Mouse (Mus musculus) limb, embryonic 15.5 days (tissue): Measurements from ENCODE around the gene Syngr4. TPM values are rescaled to one million over a fixed set of nuclear protein-coding genes. Genes with fewer than 3 reads are reported as not detected.
A peak's percentile ranks its signal among the peaks of the same experiment; 100 is the strongest.

Experiments
- ATAC-seq: fragments of 200-750 bp; cut with Nextera tagmentation; 2 replicates; pipeline ENCODE4 v1.8.0; 2017; ENCODE audit warnings: low read depth, moderate TSS enrichment; ENCODE audit not compliant: insufficient number of reproducible peaks, low FRiP score, low TSS enrichment
- H3K27ac ChIP-seq: fragments of 300-500 bp; sonication (generic); 2 replicates; pipeline ENCODE4 v1.5.1; 2015; ENCODE audit warnings: moderate library complexity, mild to moderate bottlenecking, inconsistent platforms
- H3K27me3 ChIP-seq: fragments of 300-500 bp; sonication (generic); 2 replicates; pipeline ENCODE4 v1.6.1; 2015; ENCODE audit warnings: inconsistent platforms
- H3K36me3 ChIP-seq: fragments of 300-500 bp; sonication (generic); 2 replicates; pipeline ENCODE4 v1.6.1; 2015; ENCODE audit warnings: inconsistent platforms
- H3K4me1 ChIP-seq: fragments of 300-500 bp; sonication (generic); 2 replicates; pipeline ENCODE4 v1.6.1; 2015; ENCODE audit warnings: inconsistent platforms
- H3K4me2 ChIP-seq: fragments of 300-500 bp; sonication (generic); 2 replicates; pipeline ENCODE4 v1.6.1; 2015; ENCODE audit warnings: mild to moderate bottlenecking, inconsistent platforms
- H3K4me3 ChIP-seq: fragments of 300-500 bp; sonication (generic); 2 replicates; pipeline ENCODE4 v1.5.1; 2015; ENCODE audit warnings: mild to moderate bottlenecking, inconsistent platforms
- H3K9ac ChIP-seq: fragments of 300-500 bp; sonication (generic); 2 replicates; pipeline ENCODE4 v1.6.1; 2015; ENCODE audit warnings: inconsistent platforms
- H3K9me3 ChIP-seq: fragments of 300-500 bp; sonication (generic); 2 replicates; pipeline ENCODE4 v1.6.1; 2016; ENCODE audit warnings: inconsistent platforms
- WGBS: fragments of 180-500 bp; shearing (Covaris S2); methylation state at CpG from one replicate; pipeline ENCODE4 v1.1.7; 2015; 5-methylcytosine and 5-hydroxymethylcytosine counted together
- polyA plus RNA-seq: library from polyadenylated mRNA; unstranded; fragments of >200 nt; fragmentation: Nextera tagmentation; extraction: Ambion mirVana; gene quantifications from 2 replicates; pipeline ENCODE4 v1.2.1, GENCODE M21; 2015

Syngr4 gene
- polyA plus RNA-seq, 1 experiment from 2014 or later, result 0.49 TPM

DNA sequence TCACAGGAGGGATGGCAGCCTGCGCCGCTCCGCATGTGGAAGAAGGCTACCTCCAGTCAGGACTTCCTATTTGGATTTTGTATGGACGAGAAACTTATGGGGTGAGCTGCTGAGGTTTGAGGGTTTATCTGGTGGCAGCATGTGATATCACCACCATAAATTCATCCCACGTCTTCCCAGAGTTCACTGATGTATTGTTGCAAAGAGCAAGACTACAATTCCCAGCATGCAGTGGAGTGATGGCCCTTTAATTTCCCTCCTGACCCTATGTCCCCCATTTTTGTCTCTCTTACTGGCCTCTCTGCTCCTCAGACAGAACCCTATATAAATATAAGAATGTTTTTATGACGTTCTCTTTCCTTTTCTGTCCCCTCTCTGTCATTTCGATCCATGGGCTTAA lies 33.7 kb downstream of the Syngr4 start:
- Histone ChIP-seq H3K9ac (no peak overlapping the region), H3K27me3 (peaks cover 19% of the 10 kb centered on the region), H3K36me3 (no peaks in the 10 kb centered on the region), H3K9me3 (no peaks in the 10 kb centered on the region), H3K4me2 (no peak overlapping the region), H3K4me3 (no peak overlapping the region), H3K4me1 (peaks cover 18% of the 10 kb centered on the region), H3K27ac (no peak overlapping the region)
- ATAC-seq, result no peak
- WGBS, result 87% methylated on average over 7 of the region's 7 CpGs

DNA sequence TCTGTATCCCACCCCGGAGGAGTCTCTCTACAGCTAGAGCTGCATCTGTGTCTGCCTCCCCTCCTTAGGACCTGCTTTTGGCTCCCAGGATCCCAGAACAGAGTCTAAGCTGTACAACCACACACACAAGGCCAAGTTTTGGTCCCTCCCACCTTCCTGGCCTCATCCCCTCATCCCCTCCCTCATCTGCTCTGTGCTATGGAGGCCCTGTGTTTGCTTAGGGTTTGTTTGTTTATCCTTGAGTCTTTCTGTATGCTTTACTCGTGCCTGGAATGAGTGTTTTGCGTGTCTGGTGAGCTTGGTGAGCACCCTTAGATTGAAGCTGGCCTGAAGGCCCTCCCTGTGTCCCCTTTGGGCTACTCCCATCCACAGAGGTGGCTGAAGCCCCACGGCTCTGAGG lies 37.5 kb downstream of the Syngr4 start:
- H3K27me3 ChIP-seq, result peaks cover 39% of the 10 kb centered on the region
- no peaks in the 10 kb centered on the region for H3K9me3 ChIP-seq
- H3K27ac ChIP-seq, result no peak overlapping the region
- no peak overlapping the region for H3K9ac ChIP-seq
- no peak for ATAC-seq
- H3K36me3 ChIP-seq, result no peaks in the 10 kb centered on the region
- peaks cover 17% of the 10 kb centered on the region for H3K4me1 ChIP-seq
- WGBS, result 55% methylated on average over 4 of the region's 4 CpGs
- no peak overlapping the region for H3K4me3 ChIP-seq
- H3K4me2 ChIP-seq, result no peak overlapping the region

DNA sequence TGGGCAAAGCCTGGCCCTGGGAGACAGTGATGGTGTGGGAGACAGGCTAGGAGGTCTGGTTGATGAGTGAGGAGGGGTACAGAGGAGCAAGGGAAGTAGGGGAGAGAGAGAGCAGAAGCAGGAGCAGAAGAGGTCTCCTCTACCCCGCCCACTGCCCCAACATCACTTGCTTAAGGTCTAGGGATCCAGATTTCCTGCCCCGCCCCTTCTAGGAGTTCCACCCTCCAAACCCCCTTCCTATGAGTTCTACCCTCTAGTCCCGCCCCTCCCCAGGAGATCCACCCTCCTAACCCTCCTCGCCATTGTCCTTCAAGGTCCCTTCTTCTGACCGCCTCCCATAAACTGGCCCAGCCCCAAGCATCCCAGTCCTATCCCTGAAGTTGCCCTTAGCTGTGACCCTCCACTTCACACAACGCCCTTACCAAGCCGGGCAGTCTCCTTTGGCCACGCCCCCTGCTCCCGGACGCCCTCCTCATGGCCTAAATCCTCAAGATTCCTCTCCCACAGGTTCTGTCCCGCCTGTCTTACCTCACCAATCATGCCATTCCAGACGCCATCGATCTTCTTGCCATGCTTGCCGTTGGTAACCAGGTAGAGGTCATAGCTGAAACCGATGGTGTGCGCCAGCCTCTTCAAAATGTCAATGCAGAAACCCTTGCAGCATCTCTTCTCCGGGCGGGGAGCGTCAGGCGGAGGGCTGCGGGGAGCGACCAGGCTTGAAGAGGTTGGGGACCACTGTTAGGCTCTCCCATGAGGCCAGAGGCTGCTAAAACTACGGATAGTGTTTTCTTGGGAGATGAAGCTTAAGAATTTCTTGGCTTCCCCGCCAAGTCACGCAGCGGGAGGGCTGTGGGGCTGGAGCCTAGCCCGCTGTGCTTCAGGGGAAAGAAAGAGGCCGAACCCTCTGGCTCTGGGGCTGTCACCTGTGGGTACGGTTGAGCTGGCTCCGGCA lies 39.3 kb downstream of the Syngr4 start:
- WGBS, result 2% methylated on average over 29 of the region's 30 CpGs
- no peaks in the 10 kb centered on the region for H3K36me3 ChIP-seq
- peak overlapping the region; percentile 42 for H3K4me3 ChIP-seq
- H3K9ac ChIP-seq, result peak overlapping the region; percentile 20; the same call in 1 of the 2 replicates
- no peak; the same call in 1 of the 2 replicates for ATAC-seq
- H3K27me3 ChIP-seq, result peaks cover 39% of the 10 kb centered on the region
- H3K4me1 ChIP-seq, result peaks cover 17% of the 10 kb centered on the region
- H3K4me2 ChIP-seq, result peak overlapping the region; percentile 67
- no peaks in the 10 kb centered on the region for H3K9me3 ChIP-seq
- H3K27ac ChIP-seq, result no peak overlapping the region

DNA sequence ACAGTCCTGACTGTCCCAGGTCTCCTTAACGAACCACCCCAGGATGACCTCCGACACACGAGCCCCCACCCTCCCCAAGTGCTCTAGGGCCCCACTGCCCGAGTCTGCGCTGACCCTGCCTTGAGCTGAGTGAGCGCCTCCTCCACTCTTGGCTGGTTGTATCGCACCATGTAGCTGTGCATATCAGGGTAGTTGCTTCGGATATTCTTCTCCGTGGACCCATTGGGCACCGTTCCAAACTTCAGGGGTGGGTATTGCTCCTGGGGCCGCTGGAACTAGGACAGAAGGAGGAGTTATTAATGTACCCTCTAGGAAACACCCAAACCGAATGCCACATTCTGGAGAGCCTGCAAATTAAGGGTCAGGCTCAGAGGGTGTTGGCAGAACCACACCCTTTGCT lies 43.4 kb downstream of the Syngr4 start:
- Histone ChIP-seq H3K36me3 (no peaks in the 10 kb centered on the region), H3K4me3 (no peak overlapping the region), H3K4me2 (no peak overlapping the region), H3K4me1 (peaks cover 20% of the 10 kb centered on the region), H3K9me3 (no peaks in the 10 kb centered on the region), H3K27ac (no peak overlapping the region), H3K9ac (no peak overlapping the region), H3K27me3 (peaks cover 24% of the 10 kb centered on the region)
- 74% methylated on average over 12 of the region's 12 CpGs for WGBS
- no peak for ATAC-seq

DNA sequence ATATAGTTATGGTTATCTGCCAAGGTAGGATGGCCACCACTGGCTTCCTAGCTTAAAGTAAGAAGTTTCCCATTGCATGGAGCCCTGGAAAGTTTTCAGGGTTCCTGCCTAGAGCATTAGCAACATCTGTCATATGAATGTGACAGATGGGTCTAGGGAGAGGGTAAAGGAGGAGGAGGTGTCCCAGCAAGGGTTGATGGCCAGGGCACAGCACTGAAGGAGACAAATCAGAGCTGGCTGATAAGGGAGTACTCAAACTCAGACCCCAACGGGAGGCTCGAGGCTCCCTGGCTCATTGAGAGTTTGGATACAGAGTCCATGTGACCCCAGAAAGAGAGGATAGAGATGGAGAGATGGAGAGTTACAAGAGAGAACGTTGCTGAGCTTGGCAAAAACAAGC lies 45.9 kb downstream of the Syngr4 start:
- no peak overlapping the region for H3K4me3 ChIP-seq
- WGBS, result 68% methylated on average over 3 of the region's 3 CpGs
- peaks cover 10% of the 10 kb centered on the region; the same call in 1 of the 2 replicates for H3K27me3 ChIP-seq
- H3K4me2 ChIP-seq, result no peak overlapping the region
- no peaks in the 10 kb centered on the region for H3K9me3 ChIP-seq
- H3K4me1 ChIP-seq, result 0 out of 2 replicates have a peak, but pooled peaks cover 5% of the 10 kb centered on the region
- H3K27ac ChIP-seq, result no peak overlapping the region
- H3K9ac ChIP-seq, result no peak overlapping the region
- no peak for ATAC-seq
- H3K36me3 ChIP-seq, result no peaks in the 10 kb centered on the region

DNA sequence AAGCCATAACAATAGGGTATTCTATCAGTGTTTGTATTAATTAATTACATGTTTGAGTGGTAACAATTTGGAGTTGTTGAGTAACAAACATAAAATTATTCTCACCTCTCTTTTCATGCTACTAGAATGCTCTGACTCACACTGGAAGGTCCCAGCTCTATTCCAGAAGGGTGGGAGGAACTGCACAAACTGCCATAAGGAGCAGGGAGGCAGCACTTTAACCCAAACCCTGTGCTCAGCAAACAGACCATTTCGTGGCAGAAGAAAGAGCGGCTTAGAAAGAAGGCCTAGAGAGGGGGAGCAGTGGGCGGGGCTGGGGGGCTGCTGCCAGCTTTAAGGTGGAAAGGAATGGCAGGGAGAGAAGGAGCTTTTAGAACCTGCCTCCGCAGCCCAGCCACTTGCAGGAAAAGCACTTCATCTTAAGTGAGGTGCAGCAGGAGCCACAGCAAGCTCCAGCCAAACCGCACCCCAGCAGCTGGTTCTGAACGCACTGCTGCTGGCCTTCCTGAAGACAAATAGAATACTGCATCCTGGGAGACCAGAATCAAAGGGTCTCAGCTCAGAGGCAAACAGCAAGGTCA lies 48.0 kb downstream of the Syngr4 start:
- H3K27ac ChIP-seq, result no peak overlapping the region
- 16% methylated on average over 6 of the region's 6 CpGs for WGBS
- H3K4me2 ChIP-seq, result no peak overlapping the region
- no peak overlapping the region for H3K9ac ChIP-seq
- no peak overlapping the region for H3K4me3 ChIP-seq
- no peaks in the 10 kb centered on the region for H3K9me3 ChIP-seq
- 0 out of 2 replicates have a peak, but pooled peaks cover 5% of the 10 kb centered on the region for H3K4me1 ChIP-seq
- H3K27me3 ChIP-seq, result peaks cover 3% of the 10 kb centered on the region; the same call in 1 of the 2 replicates
- no peak for ATAC-seq
- H3K36me3 ChIP-seq, result no peaks in the 10 kb centered on the region

DNA sequence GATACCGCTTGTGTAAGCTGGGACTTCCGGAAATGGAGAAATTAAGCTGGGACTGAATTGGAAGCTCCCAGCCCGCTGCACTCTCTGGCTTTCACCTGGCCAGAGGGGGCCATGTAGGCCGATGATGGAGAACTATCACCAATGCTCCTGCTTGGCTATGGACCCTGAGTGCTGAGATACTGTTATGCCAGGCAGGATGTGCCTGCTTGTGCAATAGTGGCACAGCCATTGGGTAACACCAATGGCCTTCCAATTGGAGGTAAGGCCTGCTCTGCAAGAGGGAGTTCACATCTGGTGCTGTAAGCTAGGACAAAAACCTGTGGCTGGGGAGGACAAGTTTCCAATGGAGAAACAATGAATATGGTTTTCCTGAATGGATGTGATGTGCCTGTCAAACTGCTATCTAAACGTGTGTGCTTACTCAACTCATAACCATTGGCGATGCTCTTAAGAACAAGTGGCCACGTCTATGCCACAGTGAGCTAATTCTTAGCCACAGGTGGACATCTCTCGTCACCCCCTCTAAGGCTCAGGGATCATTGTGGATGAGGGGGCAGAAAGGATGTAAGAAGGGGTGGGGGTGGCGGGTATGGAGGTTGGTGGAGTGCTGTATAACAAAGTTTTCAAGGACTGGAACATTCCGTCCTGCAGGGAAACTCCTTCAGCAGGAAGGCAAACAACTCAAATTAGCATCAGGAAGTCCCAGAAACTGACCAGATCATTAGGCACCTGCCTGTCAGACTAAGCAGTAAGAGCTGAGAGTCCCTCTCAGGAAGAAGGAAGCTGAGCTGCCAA lies 53.4 kb downstream of the Syngr4 start:
- no peak overlapping the region for H3K9ac ChIP-seq
- no peaks in the 10 kb centered on the region for H3K36me3 ChIP-seq
- ATAC-seq, result no peak
- H3K4me3 ChIP-seq, result no peak overlapping the region
- no peaks in the 10 kb centered on the region for H3K4me1 ChIP-seq
- H3K27ac ChIP-seq, result no peak overlapping the region
- H3K27me3 ChIP-seq, result peaks cover 27% of the 10 kb centered on the region
- H3K9me3 ChIP-seq, result no peaks in the 10 kb centered on the region
- WGBS, result 84% methylated on average over 10 of the region's 10 CpGs
- no peak overlapping the region for H3K4me2 ChIP-seq

Other genes starting within 250 kb of the Syngr4 start
- 7.7 and 8.0 TPM in 2 replicates for gene Fut2, start 230.3 kb downstream of the Syngr4 start, polyA plus RNA-seq
- 0.50 and 2.6 TPM in 2 replicates for gene Ntn5, start 212.7 kb downstream of the Syngr4 start, polyA plus RNA-seq
- gene Sec1, start 202.3 kb downstream of the Syngr4 start, polyA plus RNA-seq, result 0.56 and 0.97 TPM in 2 replicates
- 13.3 and 13.7 TPM in 2 replicates for gene Car11, start 196.9 kb downstream of the Syngr4 start, polyA plus RNA-seq
- gene Dbp, start 191.6 kb downstream of the Syngr4 start, polyA plus RNA-seq, result 4.3 and 4.7 TPM in 2 replicates
- 942 and 1,034 TPM in 2 replicates for gene Rpl18, start 181.3 kb downstream of the Syngr4 start, polyA plus RNA-seq
- gene Sphk2, start 178.7 kb downstream of the Syngr4 start, polyA plus RNA-seq, result 38.5 and 39.7 TPM in 2 replicates
- 0.76 and 0.78 TPM in 2 replicates for gene Fam83e, start 175.5 kb downstream of the Syngr4 start, polyA plus RNA-seq
- not detected in 2 replicates for gene Spaca4, start 170.9 kb downstream of the Syngr4 start, polyA plus RNA-seq
- 1.6 and 2.0 TPM in 2 replicates for gene Lmtk3, start 113.0 kb downstream of the Syngr4 start, polyA plus RNA-seq
- 82.1 and 91.0 TPM in 2 replicates for gene Sult2b1, start 112.0 kb downstream of the Syngr4 start, polyA plus RNA-seq
- 87.9 and 98.8 TPM in 2 replicates for gene Cyth2, start 82.1 kb downstream of the Syngr4 start, polyA plus RNA-seq
- 1.4 and 1.5 TPM in 2 replicates for gene Kcnj14, start 71.9 kb downstream of the Syngr4 start, polyA plus RNA-seq
- gene Grwd1, start 65.8 kb downstream of the Syngr4 start, polyA plus RNA-seq, result 56.3 and 59.3 TPM in 2 replicates
- gene Kdelr1, start 23.9 kb downstream of the Syngr4 start, polyA plus RNA-seq, result 79.4 and 97.8 TPM in 2 replicates
- gene Grin2d, start 18.3 kb downstream of the Syngr4 start, polyA plus RNA-seq, result 0.48 and 0.68 TPM in 2 replicates
- 4.4 and 5.5 TPM in 2 replicates for gene Tmem143, start 227 bp upstream of the Syngr4 start, polyA plus RNA-seq
- gene Emp3, start 24.7 kb upstream of the Syngr4 start, polyA plus RNA-seq, result 328 and 364 TPM in 2 replicates
- gene Ccdc114, start 27.4 kb upstream of the Syngr4 start, polyA plus RNA-seq, result 3.5 and 3.6 TPM in 2 replicates
- gene Abcc6, start 133.6 kb upstream of the Syngr4 start, polyA plus RNA-seq, result 0.29 and 0.35 TPM in 2 replicates
- 32.4 and 35.3 TPM in 2 replicates for gene Nomo1, start 137.0 kb upstream of the Syngr4 start, polyA plus RNA-seq
- gene Kcnj11, start 204.1 kb upstream of the Syngr4 start, polyA plus RNA-seq, result 0.18 and 0.92 TPM in 2 replicates